Mouse (Mus musculus): ENCODE results near the gene Olfr811. TPM values are rescaled to one million over a fixed set of nuclear protein-coding genes. Genes with fewer than 3 reads are reported as not detected.

Olfr811 gene
- polyA plus RNA-seq, 1 experiment from 2014 or later: not detected

Other genes starting within 250 kb of the Olfr811 start
- gene Olfr794, start 236.7 kb downstream of the Olfr811 start, polyA plus RNA-seq (2014; fragmentation: Nextera tagmentation; extraction: Ambion mirVana): not detected in 2 replicates
- not detected in 2 replicates for gene Olfr796, start 191.8 kb downstream of the Olfr811 start, polyA plus RNA-seq (2014; fragmentation: Nextera tagmentation; extraction: Ambion mirVana)
- not detected in 2 replicates for gene Olfr798, start 176.5 kb downstream of the Olfr811 start, polyA plus RNA-seq (2014; fragmentation: Nextera tagmentation; extraction: Ambion mirVana)
- gene Olfr799, start 166.9 kb downstream of the Olfr811 start, polyA plus RNA-seq (2014; fragmentation: Nextera tagmentation; extraction: Ambion mirVana): not detected in 2 replicates
- gene Olfr800, start 146.7 kb downstream of the Olfr811 start, polyA plus RNA-seq (2014; fragmentation: Nextera tagmentation; extraction: Ambion mirVana): not detected in 2 replicates
- not detected in 2 replicates for gene Olfr801, start 130.5 kb downstream of the Olfr811 start, polyA plus RNA-seq (2014; fragmentation: Nextera tagmentation; extraction: Ambion mirVana)
- gene Olfr802, start 116.2 kb downstream of the Olfr811 start, polyA plus RNA-seq (2014; fragmentation: Nextera tagmentation; extraction: Ambion mirVana): not detected in 2 replicates
- gene Olfr803, start 110.1 kb downstream of the Olfr811 start, polyA plus RNA-seq (2014; fragmentation: Nextera tagmentation; extraction: Ambion mirVana): not detected in 2 replicates
- gene Olfr804, start 101.2 kb downstream of the Olfr811 start, polyA plus RNA-seq (2014; fragmentation: Nextera tagmentation; extraction: Ambion mirVana): not detected in 2 replicates
- gene Olfr805, start 75.0 kb downstream of the Olfr811 start, polyA plus RNA-seq (2014; fragmentation: Nextera tagmentation; extraction: Ambion mirVana): not detected in 2 replicates
- not detected in 2 replicates for gene Olfr806, start 62.5 kb downstream of the Olfr811 start, polyA plus RNA-seq (2014; fragmentation: Nextera tagmentation; extraction: Ambion mirVana)
- not detected in 2 replicates for gene Olfr807, start 46.6 kb downstream of the Olfr811 start, polyA plus RNA-seq (2014; fragmentation: Nextera tagmentation; extraction: Ambion mirVana)
- gene Olfr808, start 38.9 kb downstream of the Olfr811 start, polyA plus RNA-seq (2014; fragmentation: Nextera tagmentation; extraction: Ambion mirVana): not detected in 2 replicates
- not detected in 2 replicates for gene Olfr809, start 29.8 kb downstream of the Olfr811 start, polyA plus RNA-seq (2014; fragmentation: Nextera tagmentation; extraction: Ambion mirVana)
- gene Olfr810, start 9.5 kb downstream of the Olfr811 start, polyA plus RNA-seq (2014; fragmentation: Nextera tagmentation; extraction: Ambion mirVana): 0.07 and 0.22 TPM in 2 replicates
- gene Olfr812, start 41.7 kb upstream of the Olfr811 start, polyA plus RNA-seq (2014; fragmentation: Nextera tagmentation; extraction: Ambion mirVana): 0.16 and 0.21 TPM in 2 replicates
- not detected in 2 replicates for gene Olfr813, start 51.0 kb upstream of the Olfr811 start, polyA plus RNA-seq (2014; fragmentation: Nextera tagmentation; extraction: Ambion mirVana)
- not detected in 2 replicates for gene Olfr814, start 75.5 kb upstream of the Olfr811 start, polyA plus RNA-seq (2014; fragmentation: Nextera tagmentation; extraction: Ambion mirVana)
- gene Olfr815, start 101.5 kb upstream of the Olfr811 start, polyA plus RNA-seq (2014; fragmentation: Nextera tagmentation; extraction: Ambion mirVana): not detected in 2 replicates
- 0.09 and 0.11 TPM in 2 replicates for gene Olfr816, start 111.2 kb upstream of the Olfr811 start, polyA plus RNA-seq (2014; fragmentation: Nextera tagmentation; extraction: Ambion mirVana)
- gene Olfr818, start 144.7 kb upstream of the Olfr811 start, polyA plus RNA-seq (2014; fragmentation: Nextera tagmentation; extraction: Ambion mirVana): not detected in 2 replicates
- gene Olfr819, start 162.9 kb upstream of the Olfr811 start, polyA plus RNA-seq (2014; fragmentation: Nextera tagmentation; extraction: Ambion mirVana): not detected in 2 replicates
- not detected in 2 replicates for gene Olfr247, start 171.7 kb upstream of the Olfr811 start, polyA plus RNA-seq (2014; fragmentation: Nextera tagmentation; extraction: Ambion mirVana)
- gene Gm10310, start 180.7 kb upstream of the Olfr811 start, polyA plus RNA-seq (2014; fragmentation: Nextera tagmentation; extraction: Ambion mirVana): not detected in 2 replicates
- 0.12 and 0.33 TPM in 2 replicates for gene Olfr820, start 208.2 kb upstream of the Olfr811 start, polyA plus RNA-seq (2014; fragmentation: Nextera tagmentation; extraction: Ambion mirVana)
- not detected in 2 replicates for gene Olfr821, start 226.0 kb upstream of the Olfr811 start, polyA plus RNA-seq (2014; fragmentation: Nextera tagmentation; extraction: Ambion mirVana)

Data from embryonic facial prominence, embryonic 14.5 days (tissue).